8 mouse cellular contexts compared by ENCODE assay signal in genomic region chr2:26488535-26489135, GRCm38 (mm10). TPM values are rescaled to one million over a fixed set of nuclear protein-coding genes. Genes with fewer than 3 reads are reported as not detected.
DNase-seq lines count a peak whose midpoint lies in the region; ATAC-seq and TF ChIP-seq lines count a peak whose summit lies in the region.
"Had no signal": no experiment of that assay in that cellular context is flagged by ENCODE, and none has a peak within 500 bp of the region (broad histone marks: within the 10 kb centered on the region; RNA-seq: fewer than 3 reads in every experiment).

No protein-coding gene starts in this region.

- H3K4me2 ChIP-seq in lung, postnatal 0 days (replicated peaks; ENCODE audit: low read depth, low read length), result no peak overlapping the region
- H3K4me2 ChIP-seq in forebrain, embryonic 16.5 days (ENCODE audit: low read length), result no peak overlapping the region
- H3K4me2 ChIP-seq in limb, embryonic 14.5 days (replicated peaks; ENCODE audit: low read depth, low read length, severe bottlenecking), result no peak overlapping the region
- H3K4me2 ChIP-seq in stomach, embryonic 16.5 days (ENCODE audit: low read depth, low read length), result no peak overlapping the region
- H3K4me2 ChIP-seq: liver, embryonic 12.5 days had no signal

- peaks cover 61% of the 10 kb centered on the region for H3K4me1 ChIP-seq in lung, postnatal 0 days (ENCODE audit: insufficient read depth, low read depth, low read length)
- peaks cover 96% of the 10 kb centered on the region for H3K4me1 ChIP-seq in forebrain, embryonic 16.5 days (replicated peaks; ENCODE audit: control insufficient read depth, insufficient read depth, low read length)
- peaks cover 65% of the 10 kb centered on the region for H3K4me1 ChIP-seq in limb, embryonic 14.5 days (ENCODE audit: control insufficient read depth, insufficient read depth, low read length)
- H3K4me1 ChIP-seq in stomach, embryonic 16.5 days (ENCODE audit: control insufficient read depth, insufficient read depth, low read length), result peaks cover 89% of the 10 kb centered on the region

- no peak overlapping the region for H3K9ac ChIP-seq in lung, postnatal 0 days (replicated peaks; ENCODE audit: low read depth)
- no peak overlapping the region for H3K9ac ChIP-seq in forebrain, embryonic 16.5 days (replicated peaks; ENCODE audit: low read depth, low read length)
- H3K9ac ChIP-seq in limb, embryonic 14.5 days (ENCODE audit: low read depth, low read length, severe bottlenecking), result no peak overlapping the region
- H3K9ac ChIP-seq in stomach, embryonic 16.5 days (ENCODE audit: low read length), result peak overlapping the region; percentile 14; the same call in 1 of the 2 replicates
- H3K9ac ChIP-seq: liver, embryonic 12.5 days had no signal

- WGBS in lung, postnatal 0 days, result 22% methylated on average over 9 of the region's 9 CpGs
- 44% methylated on average over 9 of the region's 9 CpGs for WGBS in forebrain, embryonic 16.5 days
- 46% methylated on average over 9 of the region's 9 CpGs for WGBS in limb, embryonic 14.5 days
- 34% methylated on average over 9 of the region's 9 CpGs for WGBS in stomach, embryonic 16.5 days

- no peak for TF ChIP-seq EP300 in lung, postnatal 0 days (IDR thresholded peaks at IDR 0.05)

- H3K27me3 ChIP-seq in lung, postnatal 0 days (replicated peaks; ENCODE audit: insufficient read depth, low read length), result no peaks in the 10 kb centered on the region
- H3K27me3 ChIP-seq in forebrain, embryonic 16.5 days (replicated peaks; ENCODE audit: control insufficient read depth, insufficient read depth, low read length), result no peaks in the 10 kb centered on the region
- no peaks in the 10 kb centered on the region for H3K27me3 ChIP-seq in limb, embryonic 14.5 days (ENCODE audit: control insufficient read depth, insufficient read depth, low read length)
- no peaks in the 10 kb centered on the region for H3K27me3 ChIP-seq in stomach, embryonic 16.5 days (ENCODE audit: control insufficient read depth, insufficient read depth, low read length)
- H3K27me3 ChIP-seq: liver, embryonic 12.5 days had no signal

- no peak for TF ChIP-seq POLR2A in limb, embryonic 14.5 days (IDR thresholded peaks at IDR 0.05; ENCODE audit: borderline replicate concordance, extremely low read depth, insufficient read depth, insufficient read length)

- H3K9me3 ChIP-seq in lung, postnatal 0 days (ENCODE audit: low read length), result no peaks in the 10 kb centered on the region
- H3K9me3 ChIP-seq in forebrain, embryonic 16.5 days (ENCODE audit: control insufficient read depth, low read length), result no peaks in the 10 kb centered on the region
- no peaks in the 10 kb centered on the region for H3K9me3 ChIP-seq in limb, embryonic 14.5 days (ENCODE audit: control insufficient read depth, low read length)
- H3K9me3 ChIP-seq in stomach, embryonic 16.5 days (replicated peaks; ENCODE audit: control insufficient read depth, low read length), result no peaks in the 10 kb centered on the region
- H3K9me3 ChIP-seq: liver, embryonic 12.5 days had no signal

- no peaks in the 10 kb centered on the region; the same call in 1 of the 2 replicates for H3K36me3 ChIP-seq in lung, postnatal 0 days (ENCODE audit: insufficient read depth, low read length)
- H3K36me3 ChIP-seq in forebrain, embryonic 16.5 days (ENCODE audit: control insufficient read depth, insufficient read depth), result no peaks in the 10 kb centered on the region
- H3K36me3 ChIP-seq in limb, embryonic 14.5 days (ENCODE audit: control insufficient read depth, insufficient read depth, low read length), result peaks cover 17% of the 10 kb centered on the region
- H3K36me3 ChIP-seq in stomach, embryonic 16.5 days (ENCODE audit: control insufficient read depth, insufficient read depth, low read length), result no peaks in the 10 kb centered on the region

- TF ChIP-seq CTCF in lung, postnatal 0 days (IDR thresholded peaks at IDR 0.05), result no peak

- ATAC-seq in lung, postnatal 0 days, result no peak
- ATAC-seq in forebrain, embryonic 16.5 days, result no peak
- no peak for ATAC-seq in limb, embryonic 14.5 days (ENCODE audit: low FRiP score, low read depth)
- ATAC-seq in stomach, embryonic 16.5 days (ENCODE audit: insufficient read depth, low FRiP score), result peak; percentile 21; the same call in 1 of the 2 replicates
- ATAC-seq in cerebellum, adult (ENCODE audit: insufficient number of reproducible peaks, low FRiP score, low TSS enrichment), result no peak
- ATAC-seq: liver, embryonic 12.5 days had no signal

- H3K27ac ChIP-seq in lung, postnatal 0 days (ENCODE audit: low read length), result peak overlapping the region; percentile 68
- H3K27ac ChIP-seq in forebrain, embryonic 16.5 days (ENCODE audit: low read length), result peak overlapping the region; percentile 95
- no peak overlapping the region for H3K27ac ChIP-seq in limb, embryonic 14.5 days (replicated peaks; ENCODE audit: low read depth, low read length)
- H3K27ac ChIP-seq in stomach, embryonic 16.5 days (ENCODE audit: low read length), result peak overlapping the region; percentile 66; the same call in 1 of the 2 replicates
- H3K27ac ChIP-seq: liver, embryonic 12.5 days had no signal

- no peak overlapping the region for H3K4me3 ChIP-seq in lung, postnatal 0 days (ENCODE audit: low read depth, low read length)
- H3K4me3 ChIP-seq in forebrain, embryonic 16.5 days (replicated peaks; ENCODE audit: low read length), result no peak overlapping the region
- no peak overlapping the region for H3K4me3 ChIP-seq in limb, embryonic 14.5 days (replicated peaks; ENCODE audit: low read length)
- no peak overlapping the region for H3K4me3 ChIP-seq in stomach, embryonic 16.5 days (replicated peaks; ENCODE audit: low read length)
- H3K4me3 ChIP-seq: liver, embryonic 12.5 days had no signal

- peak; percentile 52 for DNase-seq in lung, postnatal 0 days (ENCODE audit: low spot score)
- no peak for DNase-seq in lung, postnatal 36 days
- peak; percentile 49 for DNase-seq in limb, embryonic 14.5 days (ENCODE audit: low spot score)
- DNase-seq in layer of hippocampus, postnatal 25 days (ENCODE audit: extremely low spot score in 1 of 2, low spot score in 1 of 2), result no peak

RNA-seq across cellular contexts. Expression of gene Notch1, which starts 27.8 kb away (rescaled TPM):
- polyA plus RNA-seq in lung, postnatal 0 days (2015; fragmentation: Nextera tagmentation; extraction: Ambion mirVana), result 11.8 and 14.7 TPM in 2 replicates
- polyA plus RNA-seq in forebrain, embryonic 16.5 days (2015; fragmentation: Nextera tagmentation; extraction: Ambion mirVana), result 20.2 and 23.6 TPM in 2 replicates
- polyA plus RNA-seq in limb, embryonic 14.5 days (2012; rRNA removed), result 28.1 and 40.2 TPM in 2 replicates
- polyA plus RNA-seq in limb, embryonic 14.5 days (2014; fragmentation: Nextera tagmentation; extraction: Ambion mirVana), result 44.5 and 47.0 TPM in 2 replicates
- polyA plus RNA-seq in stomach, embryonic 16.5 days (2015; fragmentation: Nextera tagmentation; extraction: Ambion mirVana), result 14.1 and 15.4 TPM in 2 replicates
- total RNA-seq in layer of hippocampus, postnatal 25 days (2021), result 10 to 100 TPM; 31.4 to 38.0 TPM

RNA-seq across cellular contexts. Expression of gene Sec16a, which starts 43.6 kb away (rescaled TPM):
- 10.2 and 13.1 TPM in 2 replicates for polyA plus RNA-seq in lung, postnatal 0 days (2015; fragmentation: Nextera tagmentation; extraction: Ambion mirVana)
- 21.5 and 23.1 TPM in 2 replicates for polyA plus RNA-seq in forebrain, embryonic 16.5 days (2015; fragmentation: Nextera tagmentation; extraction: Ambion mirVana)
- 62.5 and 73.3 TPM in 2 replicates for polyA plus RNA-seq in limb, embryonic 14.5 days (2012; rRNA removed)
- 47.1 and 47.6 TPM in 2 replicates for polyA plus RNA-seq in limb, embryonic 14.5 days (2014; fragmentation: Nextera tagmentation; extraction: Ambion mirVana)
- 28.2 and 31.5 TPM in 2 replicates for polyA plus RNA-seq in stomach, embryonic 16.5 days (2015; fragmentation: Nextera tagmentation; extraction: Ambion mirVana)
- 10 to 100 TPM; 46.4 to 48.1 TPM for total RNA-seq in layer of hippocampus, postnatal 25 days (2021)

Comparison
In these comparisons a context has a peak if more than half of its experiments do, and no peak if none do; other contexts are left out.
1. DNase-seq: peak in lung, postnatal 0 days (single experiment) and limb, embryonic 14.5 days (single experiment); none in lung, postnatal 36 days (single experiment) and layer of hippocampus, postnatal 25 days (0 of 2).